Mouse (Mus musculus) kidney, adult 2 months (tissue): ENCODE results near the gene Mtcl1.

ENCODE experiments used
- CTCF ChIP-seq: fragments of 200-500 bp; conservative IDR thresholded peaks from 2 replicates; pipeline ENCODE4 v1.5.1; 2011; ENCODE audit warnings: low read depth, mild to moderate bottlenecking, control low read depth, low read length, moderate library complexity, mixed read lengths; ENCODE audit not compliant: insufficient read depth, insufficient read length
- POLR2A ChIP-seq: fragments of 200-500 bp; IDR thresholded peaks from one replicate; pipeline ENCODE4 v1.6.1; 2011; ENCODE audit warnings: low read depth, low read length, control low read depth

GRCm38 (mm10) chr17:66368127-66368526 lies 81.4 kb downstream of the Mtcl1 start:
- TF ChIP-seq CTCF: no peak
- no peak for TF ChIP-seq POLR2A
